Mouse (Mus musculus): ENCODE data around the gene Synm.

GRCm38 (mm10) chr7:67713820-67714510 is 45.6 kb downstream of the Synm start:
- TF ChIP-seq POLR2A (IDR thresholded peaks at IDR 0.05; ENCODE audit: borderline replicate concordance, low read depth, low read length), result no peak
- no peak for TF ChIP-seq CTCF (IDR thresholded peaks at IDR 0.05; ENCODE audit: low read depth, low read length)

Data from bone marrow macrophage, adult 2 months (primary cell).